ENCODE assay signal across 21 mouse cellular contexts in genomic region chr1:23178335-23178974, GRCm38 (mm10).
"Had no signal": no experiment of that assay in that cellular context is flagged by ENCODE, and none has a peak within 500 bp of the region (broad histone marks: within the 10 kb centered on the region; RNA-seq: fewer than 3 reads in every experiment).

No protein-coding gene starts in this region.

- H3K4me3 ChIP-seq: limb, embryonic 12.5 days; limb, embryonic 15.5 days; megakaryocyte, embryonic 14.5 days; midbrain, embryonic 10.5 days; midbrain, embryonic 13.5 days; myocyte; neural tube, embryonic 13.5 days; stomach, embryonic 15.5 days had no signal

- H3K9ac ChIP-seq: limb, embryonic 12.5 days; limb, embryonic 15.5 days; liver, embryonic 14.5 days; liver, postnatal 0 days; midbrain, embryonic 13.5 days; neural tube, embryonic 13.5 days; stomach, embryonic 15.5 days had no signal

- ATAC-seq: liver, postnatal 0 days; midbrain, embryonic 13.5 days; midbrain, embryonic 16.5 days had no signal

- DNase-seq: kidney, adult 11 months; kidney, adult 9 months; kidney, postnatal 14 days; kidney, postnatal 4 days; left cerebral cortex, postnatal 4 days; liver, postnatal 0 days; retina, postnatal 1 day; right cerebral cortex, postnatal 25 days; spleen, adult 18-20 months; thymus, postnatal 25 days had no signal

- H3K36me3 ChIP-seq: limb, embryonic 12.5 days; limb, embryonic 15.5 days; midbrain, embryonic 10.5 days; midbrain, embryonic 13.5 days; neural tube, embryonic 13.5 days; stomach, embryonic 15.5 days had no signal

- H3K4me1 ChIP-seq: limb, embryonic 15.5 days; megakaryocyte, embryonic 14.5 days; midbrain, embryonic 10.5 days; midbrain, embryonic 13.5 days; neural tube, embryonic 13.5 days; stomach, embryonic 15.5 days had no signal

- H3K9me3 ChIP-seq: limb, embryonic 12.5 days; limb, embryonic 15.5 days; megakaryocyte, embryonic 14.5 days; midbrain, embryonic 10.5 days; midbrain, embryonic 13.5 days; neural tube, embryonic 13.5 days; stomach, embryonic 15.5 days had no signal

- H3K4me2 ChIP-seq: limb, embryonic 12.5 days; limb, embryonic 15.5 days; liver, embryonic 11.5 days; midbrain, embryonic 13.5 days; neural tube, embryonic 13.5 days; stomach, embryonic 15.5 days had no signal

- H3K27me3 ChIP-seq: limb, embryonic 12.5 days; limb, embryonic 15.5 days; megakaryocyte, embryonic 14.5 days; midbrain, embryonic 13.5 days; neural tube, embryonic 13.5 days; stomach, embryonic 15.5 days had no signal

- H3K27ac ChIP-seq: limb, embryonic 12.5 days; limb, embryonic 15.5 days; liver, embryonic 14.5 days; midbrain, embryonic 10.5 days; midbrain, embryonic 13.5 days; neural tube, embryonic 13.5 days; stomach, embryonic 15.5 days had no signal
